Mouse (Mus musculus) large intestine, adult 2 months (tissue): ENCODE measurements around the gene Ctla4. TPM values are rescaled to one million over a fixed set of nuclear protein-coding genes. Genes with fewer than 3 reads are reported as not detected.

Experiments used
- DNase-seq: peaks from one replicate; pipeline ENCODE4 v3.0.0-alpha.2; 2012; ENCODE audit warnings: low read depth, low spot score
- WGBS: fragments of 180-500 bp; shearing (Covaris S2); methylation state at CpG from one replicate; pipeline ENCODE4 v1.1.7; 2018; 5-methylcytosine and 5-hydroxymethylcytosine counted together
- polyA plus RNA-seq: library from polyadenylated mRNA; depleted of rRNA; stranded (reverse); fragments of >200 nt; gene quantifications from 2 replicates; pipeline ENCODE4 v1.2.3, GENCODE M21; 2012

Gene Ctla4
- polyA plus RNA-seq, 1 experiment = 0.56 TPM

GRCm38 (mm10) chr1:60911631-60912030, 24.8 kb downstream of the Ctla4 start:
- DNase-seq = no peak
- 89% methylated on average over 3 of the region's 3 CpGs for WGBS

DNA sequence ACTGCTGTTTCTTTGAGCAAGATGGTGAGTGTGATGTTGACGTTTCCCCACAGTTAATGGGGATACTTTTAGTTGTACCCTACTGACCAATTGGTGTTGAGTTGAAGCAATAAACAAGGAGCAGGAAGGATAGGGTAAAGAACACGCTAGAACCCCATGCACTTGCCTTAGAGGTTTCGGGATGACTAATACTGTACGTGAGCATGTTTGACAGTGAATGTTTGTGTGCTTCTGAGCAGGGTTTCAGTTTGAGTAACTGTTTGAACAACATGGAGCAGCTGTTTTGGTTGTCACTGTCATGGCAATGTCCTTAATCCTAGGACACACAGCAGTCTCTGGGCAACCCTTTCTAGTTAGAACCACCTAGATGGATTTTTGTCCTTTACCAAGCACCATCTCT, 26.5 kb downstream of the Ctla4 start:
- 75% methylated on average over 4 of the region's 4 CpGs for WGBS
- no peak for DNase-seq

- no peak for DNase-seq
- 49% methylated on average over 10 of the region's 10 CpGs for WGBS
Observed at GRCm38 (mm10) chr1:60916281-60916781, 29.5 kb downstream of the Ctla4 start.

GRCm38 (mm10) chr1:60920493-60921355, 33.9 kb downstream of the Ctla4 start:
- 79% methylated on average over 24 of the region's 24 CpGs for WGBS
- no peak for DNase-seq

- WGBS = 94% methylated on average over 3 of the region's 3 CpGs
- no peak for DNase-seq
Observed at GRCm38 (mm10) chr1:60929036-60929435, 42.2 kb downstream of the Ctla4 start.

DNA sequence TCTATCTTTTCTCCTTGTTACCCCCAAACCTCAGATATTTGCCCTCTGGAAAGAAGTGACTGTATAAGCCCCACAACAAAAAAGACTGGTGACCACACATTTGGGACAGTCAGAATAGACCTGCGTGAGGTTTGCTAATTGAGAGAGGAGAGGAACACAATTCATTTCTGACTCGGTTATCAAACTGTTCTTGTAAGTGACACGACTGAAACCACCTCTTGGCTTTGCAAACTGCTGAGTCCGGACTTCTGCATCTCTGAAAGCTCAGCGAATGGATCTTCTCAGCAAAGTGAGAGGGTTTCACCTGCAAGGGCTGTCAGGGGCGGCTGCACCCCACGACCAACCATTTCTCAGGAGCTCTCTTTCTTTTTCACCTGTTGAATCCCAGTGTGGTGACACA, 43.6 kb downstream of the Ctla4 start:
- 80% methylated on average over 7 of the region's 7 CpGs for whole genome bisulfite sequencing
- DNase-seq = no peak

- DNase-seq = no peak
- WGBS = 46% methylated on average over 8 of the region's 8 CpGs
Observed at GRCm38 (mm10) chr1:60935968-60936581, 49.3 kb downstream of the Ctla4 start.

DNA sequence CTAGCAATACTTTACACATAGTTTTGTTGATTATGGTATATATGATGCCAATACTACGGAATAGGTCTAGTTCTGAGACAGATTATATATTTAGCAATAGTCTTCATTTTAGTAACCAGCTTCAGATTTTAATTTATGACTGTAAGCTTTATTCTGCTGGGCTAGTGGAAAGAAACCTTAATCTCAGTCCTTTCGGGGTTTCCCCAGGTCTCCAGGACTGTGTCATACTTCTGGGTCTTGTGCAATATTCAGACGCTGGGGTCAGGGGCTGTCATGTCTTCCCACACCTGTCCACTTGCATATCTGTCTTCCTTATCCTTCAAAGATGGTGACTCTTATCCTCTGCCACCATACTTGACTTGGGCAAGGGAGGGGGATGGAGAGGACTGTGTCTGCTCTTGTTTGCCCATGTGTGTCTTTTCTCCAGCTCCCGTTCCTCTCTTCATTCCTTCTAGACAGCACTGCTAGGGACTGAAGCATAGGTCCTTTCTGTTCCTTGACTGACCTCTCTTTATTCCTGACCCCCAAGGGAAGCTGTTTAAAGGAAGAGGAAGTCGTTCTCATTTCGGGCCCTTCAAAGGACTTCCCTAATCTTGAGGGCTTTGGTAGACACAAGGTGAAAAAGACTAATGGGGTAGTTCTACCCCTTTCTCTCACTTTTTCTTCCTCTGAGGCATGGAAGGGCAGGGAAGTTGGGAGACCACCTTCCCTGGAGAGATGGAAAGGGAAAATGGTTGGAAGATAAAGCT, 50.3 kb downstream of the Ctla4 start:
- DNase-seq = no peak

DNA sequence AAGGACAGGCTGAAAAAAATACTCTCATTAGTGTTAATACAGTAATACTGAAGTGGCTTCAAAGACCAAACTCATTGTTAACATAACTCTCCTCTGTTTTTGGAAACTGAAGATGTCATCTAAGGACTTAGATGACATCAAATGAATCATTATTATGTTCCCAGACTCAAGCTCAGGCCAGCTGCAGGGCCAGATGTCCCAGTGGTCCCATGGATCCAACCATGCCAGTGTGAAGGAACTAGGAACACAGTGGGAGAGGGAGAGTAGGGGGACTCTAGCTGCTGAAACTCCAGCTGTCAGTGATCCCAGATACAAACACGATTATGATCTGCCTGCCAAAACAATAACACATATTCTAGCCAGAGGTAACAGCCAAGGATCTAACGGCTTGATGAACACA, 51.5 kb downstream of the Ctla4 start:
- no peak for DNase-seq
- WGBS = 66% methylated on average over 2 of the region's 2 CpGs

More for the DNA sequence above, 50.3 kb downstream of the Ctla4 start:
- WGBS = 72% methylated on average over 6 of the region's 6 CpGs

- 76% methylated on average over 5 of the region's 5 CpGs for WGBS
- no peak for DNase-seq
Observed at GRCm38 (mm10) chr1:60938974-60939373, 52.2 kb downstream of the Ctla4 start.

- WGBS = 72% methylated on average over 3 of the region's 3 CpGs
Observed at GRCm38 (mm10) chr1:60940023-60940422, 53.2 kb downstream of the Ctla4 start.

DNA sequence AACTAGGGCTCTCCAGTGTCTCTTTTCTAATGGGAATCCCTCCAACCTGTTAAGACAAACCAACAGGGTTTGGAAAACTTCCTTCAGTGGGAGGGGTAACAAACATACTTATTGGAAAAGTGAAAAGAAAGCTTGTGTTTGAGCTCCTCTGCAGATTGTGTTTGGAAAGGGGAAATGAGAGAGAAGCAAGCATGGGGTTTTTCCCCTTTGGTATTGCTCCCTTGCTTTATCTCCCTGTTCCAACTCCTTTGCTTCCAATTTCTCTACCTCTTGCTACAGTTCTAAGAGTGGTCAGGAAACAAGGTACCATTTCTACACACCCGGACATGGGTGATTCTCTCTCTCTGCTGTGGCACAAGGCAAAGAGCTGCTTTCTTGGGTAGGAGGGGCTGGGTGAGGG, 53.8 kb downstream of the Ctla4 start:
- 76% methylated on average over 1 of the region's 1 CpGs for WGBS
- no peak for DNase-seq

More at GRCm38 (mm10) chr1:60940023-60940422, 53.2 kb downstream of the Ctla4 start:
- no peak for DNase-seq

- no peak for DNase-seq
- WGBS = 88% methylated on average over 5 of the region's 5 CpGs
Observed at GRCm38 (mm10) chr1:60941056-60942048, 54.6 kb downstream of the Ctla4 start.

- 83% methylated on average over 2 of the region's 2 CpGs for WGBS
- DNase-seq = no peak
Observed at GRCm38 (mm10) chr1:60942921-60943320, 56.1 kb downstream of the Ctla4 start.

GRCm38 (mm10) chr1:60945633-60946401, 59.0 kb downstream of the Ctla4 start:
- WGBS = 85% methylated on average over 8 of the region's 8 CpGs

GRCm38 (mm10) chr1:60948112-60948511, 61.3 kb downstream of the Ctla4 start:
- WGBS = 69% methylated on average over 6 of the region's 6 CpGs
- DNase-seq = no peak

More at GRCm38 (mm10) chr1:60945633-60946401, 59.0 kb downstream of the Ctla4 start:
- no peak for DNase-seq

- DNase-seq = no peak
- 13% methylated on average over 7 of the region's 7 CpGs for WGBS
Observed at GRCm38 (mm10) chr1:60952958-60953357, 66.2 kb downstream of the Ctla4 start.

GRCm38 (mm10) chr1:60953686-60954085, 66.9 kb downstream of the Ctla4 start:
- DNase-seq = no peak
- WGBS = 83% methylated on average over 7 of the region's 7 CpGs
